Mouse (Mus musculus) olfactory bulb, adult 2 months (tissue): ENCODE results near the gene Olfr212.

Experiments used
- CTCF ChIP-seq: fragments of 200-500 bp; IDR thresholded peaks from 2 replicates; pipeline ENCODE4 v1.5.1; 2012; ENCODE audit warnings: low read depth, mild to moderate bottlenecking, low read length, moderate library complexity; ENCODE audit not compliant: insufficient read depth
- POLR2A ChIP-seq: fragments of 200-500 bp; IDR thresholded peaks from 2 replicates; pipeline ENCODE4 v1.6.1; 2012; ENCODE audit warnings: mild to moderate bottlenecking, low read depth, low read length, moderate library complexity; ENCODE audit not compliant: insufficient read depth

DNA sequence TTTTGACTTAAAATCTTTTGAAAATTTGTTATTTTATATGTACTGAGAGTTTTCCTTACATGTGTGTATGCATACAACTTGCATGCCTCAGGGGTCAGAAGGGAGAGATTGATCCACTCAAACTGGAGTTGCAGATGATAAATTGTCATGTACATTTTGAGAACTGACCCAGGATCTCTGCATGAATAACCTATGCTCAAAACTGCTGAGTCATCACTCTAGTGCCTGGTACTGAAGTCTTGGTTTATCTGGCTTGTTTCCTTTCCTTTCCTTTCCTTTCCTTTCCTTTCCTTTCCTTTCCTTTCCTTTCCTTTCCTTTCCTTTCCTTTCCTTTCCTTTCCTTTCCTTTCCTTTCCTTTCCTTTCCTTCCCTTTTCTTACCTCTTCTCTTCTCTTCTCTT, 8.5 kb downstream of the Olfr212 start:
- no peak for TF ChIP-seq CTCF
- TF ChIP-seq POLR2A: no peak
